10 mouse cellular contexts compared by ENCODE assay signal in genomic region chr8:93599306-93599705, GRCm38 (mm10).
DNase-seq lines count a peak whose midpoint lies in the region; ATAC-seq and TF ChIP-seq lines count a peak whose summit lies in the region.
"Had no signal": no experiment of that assay in that cellular context is flagged by ENCODE, and none has a peak within 500 bp of the region (broad histone marks: within the 10 kb centered on the region; RNA-seq: fewer than 3 reads in every experiment).

No protein-coding gene starts in this region.

- peaks cover 10% of the 10 kb centered on the region for H3K4me1 ChIP-seq in forebrain, postnatal 0 days (ENCODE audit: insufficient read depth)
- H3K4me1 ChIP-seq in forebrain, embryonic 13.5 days = peaks cover 14% of the 10 kb centered on the region
- H3K4me1 ChIP-seq in neural tube, embryonic 15.5 days = peaks cover 16% of the 10 kb centered on the region
- H3K4me1 ChIP-seq in liver, postnatal 0 days (ENCODE audit: insufficient read depth) = no peaks in the 10 kb centered on the region

- no peak overlapping the region for H3K4me3 ChIP-seq in forebrain, postnatal 0 days (ENCODE audit: low read depth, low read length)
- H3K4me3 ChIP-seq in forebrain, embryonic 13.5 days = no peak overlapping the region
- no peak overlapping the region for H3K4me3 ChIP-seq in neural tube, embryonic 15.5 days (replicated peaks)
- H3K4me3 ChIP-seq in liver, postnatal 0 days (ENCODE audit: low read depth, low read length) = no peak overlapping the region
- H3K4me3 ChIP-seq: neural tube, embryonic 13.5 days had no signal

- peak; percentile 85 for ATAC-seq in forebrain, postnatal 0 days
- ATAC-seq in forebrain, embryonic 13.5 days = no peak
- ATAC-seq in neural tube, embryonic 15.5 days (ENCODE audit: low FRiP score) = no peak
- no peak for ATAC-seq in liver, postnatal 0 days
- ATAC-seq: CD4-positive, CD25-positive, alpha-beta regulatory T cell, adult 4 months had no signal

- H3K4me2 ChIP-seq in forebrain, postnatal 0 days (ENCODE audit: low read depth) = no peak overlapping the region
- no peak overlapping the region for H3K4me2 ChIP-seq in forebrain, embryonic 13.5 days
- peak overlapping the region; percentile 33 for H3K4me2 ChIP-seq in neural tube, embryonic 15.5 days
- H3K4me2 ChIP-seq in liver, postnatal 0 days (ENCODE audit: low read depth, low read length) = no peak overlapping the region
- H3K4me2 ChIP-seq: neural tube, embryonic 13.5 days had no signal

- peak overlapping the region; percentile 57; the same call in 1 of the 2 replicates for H3K27ac ChIP-seq in forebrain, postnatal 0 days (ENCODE audit: low read depth, low read length)
- no peak overlapping the region for H3K27ac ChIP-seq in forebrain, embryonic 13.5 days
- H3K27ac ChIP-seq in neural tube, embryonic 15.5 days (replicated peaks) = no peak overlapping the region
- H3K27ac ChIP-seq in liver, postnatal 0 days (ENCODE audit: low read depth) = no peak overlapping the region

- no peak for TF ChIP-seq CTCF in forebrain, postnatal 0 days (IDR thresholded peaks at IDR 0.05; ENCODE audit: low read depth)
- TF ChIP-seq CTCF in liver, postnatal 0 days (IDR thresholded peaks at IDR 0.05; ENCODE audit: low read depth) = no peak

- H3K9me3 ChIP-seq in forebrain, postnatal 0 days (ENCODE audit: low read length) = no peaks in the 10 kb centered on the region
- no peaks in the 10 kb centered on the region for H3K9me3 ChIP-seq in forebrain, embryonic 13.5 days (replicated peaks)
- H3K9me3 ChIP-seq in neural tube, embryonic 15.5 days (replicated peaks) = no peaks in the 10 kb centered on the region
- no peaks in the 10 kb centered on the region for H3K9me3 ChIP-seq in liver, postnatal 0 days (ENCODE audit: low read length)
- H3K9me3 ChIP-seq: neural tube, embryonic 13.5 days had no signal

- H3K9ac ChIP-seq in forebrain, postnatal 0 days = no peak overlapping the region
- no peak overlapping the region for H3K9ac ChIP-seq in forebrain, embryonic 13.5 days
- H3K9ac ChIP-seq in neural tube, embryonic 15.5 days (replicated peaks) = no peak overlapping the region
- H3K9ac ChIP-seq in liver, postnatal 0 days (replicated peaks) = no peak overlapping the region
- H3K9ac ChIP-seq: neural tube, embryonic 13.5 days had no signal

- TF ChIP-seq EP300 in liver, postnatal 0 days (IDR thresholded peaks at IDR 0.05; ENCODE audit: low read depth) = no peak

- no peaks in the 10 kb centered on the region for H3K27me3 ChIP-seq in forebrain, postnatal 0 days (ENCODE audit: insufficient read depth, low read length)
- H3K27me3 ChIP-seq in forebrain, embryonic 13.5 days = no peaks in the 10 kb centered on the region
- no peaks in the 10 kb centered on the region for H3K27me3 ChIP-seq in neural tube, embryonic 15.5 days (replicated peaks)
- no peaks in the 10 kb centered on the region for H3K27me3 ChIP-seq in liver, postnatal 0 days (ENCODE audit: insufficient read depth, low read length)
- H3K27me3 ChIP-seq: neural tube, embryonic 13.5 days had no signal

- 38% methylated on average over 9 of the region's 9 CpGs for WGBS in forebrain, postnatal 0 days
- WGBS in forebrain, embryonic 13.5 days = 69% methylated on average over 9 of the region's 9 CpGs
- WGBS in neural tube, embryonic 15.5 days = 41% methylated on average over 9 of the region's 9 CpGs
- WGBS in liver, postnatal 0 days (ENCODE audit: insufficient replicate concordance) = 59% methylated on average over 9 of the region's 9 CpGs

- H3K36me3 ChIP-seq in forebrain, postnatal 0 days (ENCODE audit: insufficient read depth) = no peaks in the 10 kb centered on the region
- no peaks in the 10 kb centered on the region for H3K36me3 ChIP-seq in forebrain, embryonic 13.5 days (ENCODE audit: poor library complexity, severe bottlenecking)
- no peaks in the 10 kb centered on the region for H3K36me3 ChIP-seq in neural tube, embryonic 15.5 days
- H3K36me3 ChIP-seq in liver, postnatal 0 days (replicated peaks; ENCODE audit: insufficient read depth, low read length) = no peaks in the 10 kb centered on the region
- H3K36me3 ChIP-seq: neural tube, embryonic 13.5 days had no signal

- peak; percentile 59 for DNase-seq in forebrain, postnatal 0 days
- DNase-seq in layer of hippocampus, adult 11-12 months (ENCODE audit: low spot score) = peak; percentile 20
- no peak for DNase-seq in layer of hippocampus, adult 9-11 months
- DNase-seq in neural tube, embryonic 10.5 days (ENCODE audit: extremely low spot score, low spot score) = no peak
- no peak for DNase-seq in testis, postnatal 10 days (ENCODE audit: low spot score)
- DNase-seq in liver, postnatal 0 days = no peak

Comparison
In these comparisons a context has a peak if more than half of its experiments do, and no peak if none do; other contexts are left out.
1. DNase-seq: peak in forebrain, postnatal 0 days (single experiment) and layer of hippocampus, adult 11-12 months (single experiment); none in layer of hippocampus, adult 9-11 months (single experiment), neural tube, embryonic 10.5 days (single experiment), testis, postnatal 10 days (single experiment) and liver, postnatal 0 days (single experiment).